Mouse (Mus musculus): Measurements from ENCODE around the gene Tns4.

The Tns4 gene

DNA sequence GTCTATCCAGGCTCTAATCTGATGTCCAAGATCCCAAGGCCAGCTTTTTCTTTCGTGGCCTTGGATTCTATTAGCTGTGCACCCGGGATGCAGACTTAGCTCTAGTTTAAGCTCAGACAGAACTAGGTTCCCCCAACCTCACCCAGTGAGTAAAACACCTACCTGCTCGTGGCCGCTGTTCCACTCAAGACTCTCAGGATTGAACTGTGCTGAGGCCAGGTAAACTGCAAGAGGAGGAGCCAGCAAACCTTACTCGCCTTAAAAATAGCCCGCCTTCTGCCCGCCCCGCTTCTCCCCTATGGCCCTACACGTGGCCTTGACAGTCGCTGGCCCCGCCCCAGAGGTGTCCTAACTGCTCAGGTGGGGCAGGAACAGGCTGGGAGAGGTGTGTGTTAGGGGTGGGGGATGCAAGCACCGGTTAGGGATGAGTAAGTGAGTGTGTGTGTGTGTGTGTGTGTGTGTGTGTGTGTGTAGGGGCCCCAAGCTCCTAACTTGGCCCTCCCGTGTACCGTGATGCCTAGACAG lies at the start of gene Tns4:
Gene Tns4 (minus strand): TSS at position 230 of the 525 bp plus-strand sequence.
- DNase-seq (ENCODE audit: low read depth): no peak

DNA sequence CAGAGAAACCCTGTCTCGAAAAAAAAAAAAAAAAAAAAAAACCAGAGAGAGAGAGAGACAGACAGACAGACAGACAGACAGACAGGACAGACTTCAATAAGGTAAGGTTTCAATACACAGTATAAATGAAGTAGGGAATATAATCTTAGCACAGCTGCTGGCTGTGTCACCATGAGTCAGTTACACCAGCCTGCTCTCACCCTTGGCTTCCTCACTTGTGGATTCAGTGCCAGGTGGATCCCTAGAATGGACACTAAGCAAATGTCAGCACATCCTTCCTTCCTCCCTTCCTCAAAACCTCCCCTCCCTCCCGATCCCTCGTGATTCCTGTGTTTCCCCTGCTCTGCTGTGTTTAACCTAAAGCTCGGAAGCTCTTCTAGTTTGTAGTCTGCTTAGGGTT lies 48.3 kb upstream of the Tns4 start:
- DNase-seq (ENCODE audit: low read depth): no peak

DNA sequence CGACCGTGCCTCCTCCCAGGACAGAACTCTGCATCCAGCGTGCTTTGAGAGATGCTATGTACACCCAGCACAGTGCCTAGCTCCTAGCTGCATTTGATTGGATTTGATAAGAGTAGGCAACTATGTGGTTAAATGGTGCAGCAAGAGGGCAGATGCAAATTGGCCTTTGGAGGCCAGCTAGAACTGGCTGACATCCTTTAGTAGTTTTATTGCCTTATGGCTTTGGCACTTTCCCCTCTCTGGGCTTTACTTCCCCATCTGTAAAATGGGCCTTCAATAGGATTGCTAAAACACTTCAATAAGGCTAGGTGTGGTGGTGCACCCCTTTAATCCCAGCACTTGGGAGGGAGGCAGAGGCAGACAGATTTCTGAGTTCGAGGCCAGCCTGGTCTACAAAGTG lies 47.9 kb upstream of the Tns4 start:
- no peak for DNase-seq (ENCODE audit: low read depth)

DNA sequence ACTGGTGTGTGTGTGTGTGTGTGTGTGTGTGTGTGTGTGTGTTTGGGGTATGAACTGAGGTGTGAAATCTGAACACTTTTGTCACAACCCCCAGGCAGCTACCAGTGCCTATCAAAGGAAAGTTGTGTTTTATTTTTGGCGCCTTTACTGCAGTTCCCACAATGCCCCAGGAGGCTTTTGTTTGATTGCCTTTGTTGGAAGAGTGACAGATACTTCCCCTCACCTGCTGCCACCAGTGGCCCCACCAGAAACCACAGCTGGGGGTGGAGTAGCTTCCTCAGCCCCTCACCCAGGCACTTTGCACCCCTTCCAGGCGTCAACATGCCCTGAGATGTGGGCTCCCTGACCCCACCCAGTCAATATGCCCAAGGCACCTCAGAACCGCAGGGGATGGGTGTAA lies 47.3 kb upstream of the Tns4 start:
- DNase-seq (ENCODE audit: low read depth): no peak

DNA sequence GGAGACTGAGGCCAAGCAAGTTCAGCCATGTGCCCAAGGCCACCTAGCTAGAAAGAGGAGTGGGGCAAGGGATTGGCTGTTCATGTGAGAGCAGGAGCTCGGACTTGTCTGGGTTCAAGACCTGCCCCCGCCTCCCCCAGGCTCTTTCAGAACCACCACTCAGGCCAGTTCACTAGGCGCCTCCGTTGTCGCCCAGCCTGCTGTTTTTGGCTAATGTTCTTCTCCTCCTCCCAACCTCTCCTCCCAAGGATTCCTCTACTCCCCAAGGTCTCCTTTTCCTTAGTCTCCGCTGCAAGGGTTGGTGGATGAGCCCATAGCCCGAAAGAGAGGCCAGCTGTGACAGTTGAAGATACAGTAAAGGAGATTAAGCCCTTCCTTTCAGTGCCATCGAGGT lies 45.9 kb upstream of the Tns4 start:
- no peak for DNase-seq (ENCODE audit: low read depth)

DNA sequence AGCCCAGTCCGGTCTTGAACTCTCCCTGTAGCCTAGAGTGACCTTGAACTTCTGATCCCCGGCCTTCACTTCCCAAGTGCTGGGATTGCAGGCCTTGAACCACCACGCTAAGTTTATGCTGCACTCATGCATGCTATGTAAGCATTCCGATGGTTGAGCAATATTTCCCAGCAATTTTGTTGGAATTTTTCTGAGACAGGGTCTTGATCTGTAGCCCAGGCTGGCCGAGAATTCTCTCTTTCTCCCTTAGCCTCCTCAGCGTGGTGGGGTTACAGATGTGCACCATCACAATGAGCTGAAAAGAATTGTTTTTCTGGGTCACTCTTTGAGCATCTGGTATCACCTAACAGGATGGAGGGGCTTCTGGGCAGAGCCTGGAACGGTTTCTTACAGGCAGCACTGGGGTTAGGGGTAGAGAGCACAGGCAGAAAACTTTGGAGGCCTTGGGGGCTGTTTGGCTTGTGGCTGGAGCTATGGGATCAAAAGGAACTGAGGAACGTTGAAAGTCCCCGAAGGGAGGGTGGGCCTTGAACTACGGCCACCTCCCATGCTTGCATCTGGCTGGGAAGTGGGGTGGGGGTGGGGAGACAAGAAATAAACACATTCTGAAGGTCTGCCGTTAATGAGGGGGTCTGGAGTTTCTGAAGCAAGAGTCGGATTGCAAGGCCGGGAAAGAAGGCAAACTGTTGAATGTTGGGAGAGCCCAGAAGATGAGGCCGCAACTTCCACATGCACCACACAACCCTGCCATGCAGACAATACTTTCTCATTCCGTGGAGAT lies 45.4 kb upstream of the Tns4 start:
- DNase-seq (ENCODE audit: low read depth): no peak

DNA sequence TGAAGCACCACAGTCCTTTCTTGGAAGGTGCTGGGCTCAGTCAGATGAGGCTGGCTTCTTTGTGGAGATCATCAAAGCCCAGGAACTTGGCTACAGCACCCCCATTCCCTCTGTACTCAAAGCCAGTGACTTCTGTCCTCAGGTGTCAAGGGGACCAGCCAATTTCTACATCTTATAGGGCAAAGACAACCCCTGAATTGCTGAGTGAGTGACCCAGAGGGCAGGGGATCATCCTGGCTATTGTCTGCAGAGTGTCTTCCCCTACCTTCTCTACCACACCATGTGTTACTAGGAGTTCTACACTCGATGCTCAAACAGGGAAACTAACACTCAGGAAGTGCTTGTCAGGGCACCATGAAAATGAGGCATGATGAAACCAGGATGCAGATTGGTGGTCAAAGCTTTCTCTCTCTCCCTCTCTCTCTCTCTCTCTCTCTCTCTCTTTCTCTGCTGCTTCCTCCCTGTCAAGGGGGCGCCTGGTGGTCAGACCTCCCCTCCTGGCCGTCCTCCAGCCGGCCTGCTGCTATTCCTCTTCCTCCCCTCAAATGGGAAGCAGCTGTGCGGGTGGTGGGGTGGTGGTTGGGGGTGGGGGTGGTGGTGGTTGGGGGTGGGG lies 44.3 kb upstream of the Tns4 start:
- DNase-seq (ENCODE audit: low read depth): no peak

DNA sequence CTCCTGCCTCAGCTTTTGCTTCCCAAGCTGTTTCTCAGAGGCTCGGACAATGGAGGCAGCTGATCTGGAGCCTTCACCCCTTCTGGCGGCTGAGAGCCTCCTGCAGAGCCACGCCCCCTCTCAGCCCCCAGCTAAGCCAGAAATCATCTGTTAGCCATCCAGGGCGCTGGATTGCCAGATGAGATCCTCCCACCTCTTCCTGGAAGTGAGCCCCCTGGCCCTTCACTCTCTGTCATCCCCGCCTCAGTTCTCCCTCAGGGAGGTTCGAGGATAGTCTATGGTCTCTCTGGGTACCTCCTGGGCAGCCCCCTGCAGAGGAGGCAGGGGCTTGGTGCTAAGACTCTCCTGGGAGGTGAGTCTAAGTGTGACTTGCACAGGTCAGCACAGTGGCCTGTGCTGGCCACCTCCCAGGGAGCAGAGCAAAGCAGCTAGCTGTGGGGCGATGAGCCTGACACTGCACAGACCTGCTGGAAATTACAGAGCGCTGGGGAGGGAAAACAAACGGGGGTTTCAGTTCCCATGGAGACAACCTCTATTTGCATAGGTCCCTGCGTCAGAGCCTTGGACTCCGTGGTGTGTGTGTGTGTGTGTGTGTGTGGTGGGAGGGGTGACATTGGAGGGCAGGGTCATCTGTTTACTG lies 43.1 kb upstream of the Tns4 start:
- DNase-seq (ENCODE audit: low read depth): peak; percentile 88

DNA sequence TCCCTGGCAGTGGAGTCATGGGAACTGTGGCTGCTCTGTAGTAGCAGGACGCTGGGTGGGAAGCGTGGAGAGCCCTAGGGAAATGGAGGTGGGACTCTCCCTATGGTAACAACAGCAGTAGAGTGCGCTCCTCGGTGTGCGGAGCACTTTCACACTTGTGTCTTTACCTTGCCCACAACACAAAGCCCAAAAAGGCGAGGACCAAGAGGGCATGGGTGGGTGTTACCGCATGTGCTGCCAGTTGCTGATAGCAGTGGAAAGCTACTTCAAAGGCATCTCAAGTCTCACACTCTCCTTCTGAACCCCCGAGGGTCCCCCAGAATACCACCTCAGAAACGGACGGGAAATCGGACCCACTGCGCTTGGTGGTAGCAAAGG lies 42.3 kb upstream of the Tns4 start:
- DNase-seq (ENCODE audit: low read depth): no peak

DNA sequence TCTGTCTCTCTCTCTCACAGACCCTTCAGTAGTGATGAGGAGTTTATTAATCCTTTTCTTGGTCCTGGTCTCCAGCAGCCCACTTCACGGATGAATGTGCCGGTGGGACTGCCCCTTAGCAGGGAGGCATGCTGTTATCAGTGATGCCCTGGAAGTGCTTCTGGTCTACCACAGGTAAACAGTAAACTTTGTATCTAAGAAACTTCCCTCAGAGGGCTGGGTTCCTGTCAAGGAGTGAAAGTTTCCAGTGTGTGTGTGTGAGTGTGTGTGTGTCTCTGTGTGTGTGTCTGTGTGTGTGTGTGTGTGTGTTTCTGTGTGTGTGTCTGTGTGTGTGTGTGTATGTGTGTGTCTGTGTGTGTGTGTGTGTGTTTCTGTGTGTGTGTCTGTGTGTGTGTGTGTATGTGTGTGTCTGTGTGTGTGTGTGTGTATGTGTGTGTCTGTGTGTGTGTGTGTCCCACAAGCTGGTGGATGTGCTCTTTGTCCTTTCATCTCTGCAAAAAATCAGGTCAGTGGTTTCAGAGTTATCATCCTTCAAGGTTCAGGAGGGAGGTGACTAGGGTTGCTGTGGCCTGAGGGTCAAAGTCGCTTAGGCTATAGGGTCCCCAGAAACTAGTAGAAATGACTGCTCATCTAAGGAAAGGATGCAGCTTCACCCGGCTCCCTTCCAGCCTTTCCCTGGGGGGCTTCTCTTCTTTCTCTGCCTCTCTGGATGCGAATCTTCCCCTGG lies 41.8 kb upstream of the Tns4 start:
- DNase-seq (ENCODE audit: low read depth): no peak

DNA sequence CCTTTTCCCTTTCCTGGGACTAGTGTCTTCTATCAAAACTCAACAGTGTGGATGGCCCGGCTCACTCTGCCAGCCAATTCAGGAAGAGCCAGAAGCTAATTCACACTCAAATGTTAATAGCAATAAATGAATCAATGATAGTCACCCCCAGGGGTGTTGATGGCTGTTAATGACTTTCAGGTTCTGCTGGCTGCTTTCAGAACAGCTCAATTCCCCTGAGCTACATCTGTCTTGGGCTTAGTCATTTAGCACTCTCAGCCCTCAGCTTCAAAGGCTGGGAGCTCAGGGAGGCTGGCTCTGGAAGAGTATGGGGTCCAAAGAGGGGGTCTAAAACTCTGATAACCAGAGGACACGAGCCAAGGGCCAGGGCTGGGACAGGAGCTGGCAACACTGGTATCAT lies 40.2 kb upstream of the Tns4 start:
- DNase-seq (ENCODE audit: low read depth): peak; percentile 79

DNA sequence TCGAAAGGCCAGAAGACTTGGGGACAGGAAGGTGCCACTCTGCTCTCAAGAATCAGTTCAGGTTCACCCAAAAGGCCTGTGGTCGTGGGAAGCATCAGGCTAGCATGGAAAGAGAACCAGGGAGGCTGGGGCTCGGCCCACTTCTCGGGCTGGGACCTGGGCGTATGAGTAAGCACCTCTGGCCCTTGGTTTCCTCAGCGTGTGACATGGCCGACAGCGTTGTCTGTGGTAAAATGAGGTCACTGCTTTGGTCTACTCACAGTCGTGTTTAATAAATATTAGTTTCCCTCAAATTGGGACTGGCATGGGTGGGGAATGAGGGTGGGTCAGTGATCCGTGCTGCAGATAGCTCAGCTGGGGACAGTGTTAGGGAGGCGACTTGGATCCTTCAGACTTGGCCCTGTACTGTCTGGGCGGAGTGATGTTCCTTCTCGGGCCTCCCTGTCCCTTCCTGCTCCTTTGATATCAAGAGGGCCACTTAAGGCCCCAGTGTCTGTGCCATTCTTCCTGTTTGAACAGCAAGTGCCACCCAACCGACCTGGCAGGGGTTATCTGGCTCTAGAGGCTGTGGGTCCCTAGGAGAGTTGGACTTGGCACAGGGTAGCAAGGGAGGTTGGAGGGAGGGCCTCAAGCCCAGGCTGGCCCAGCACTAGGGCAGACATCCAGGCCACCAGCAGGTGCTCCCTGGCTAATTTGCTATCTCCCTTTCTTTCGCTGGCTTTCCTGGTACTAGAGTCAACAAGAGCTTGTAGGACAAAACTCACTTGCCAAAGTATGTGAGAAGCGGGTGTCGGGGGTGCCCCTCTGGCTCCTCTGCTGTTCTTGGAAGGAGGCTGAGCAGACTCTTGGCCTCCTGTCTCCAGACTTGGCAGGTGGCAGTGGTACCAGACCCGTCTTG lies 38.9 kb upstream of the Tns4 start:
- no peak for DNase-seq (ENCODE audit: low read depth)

DNA sequence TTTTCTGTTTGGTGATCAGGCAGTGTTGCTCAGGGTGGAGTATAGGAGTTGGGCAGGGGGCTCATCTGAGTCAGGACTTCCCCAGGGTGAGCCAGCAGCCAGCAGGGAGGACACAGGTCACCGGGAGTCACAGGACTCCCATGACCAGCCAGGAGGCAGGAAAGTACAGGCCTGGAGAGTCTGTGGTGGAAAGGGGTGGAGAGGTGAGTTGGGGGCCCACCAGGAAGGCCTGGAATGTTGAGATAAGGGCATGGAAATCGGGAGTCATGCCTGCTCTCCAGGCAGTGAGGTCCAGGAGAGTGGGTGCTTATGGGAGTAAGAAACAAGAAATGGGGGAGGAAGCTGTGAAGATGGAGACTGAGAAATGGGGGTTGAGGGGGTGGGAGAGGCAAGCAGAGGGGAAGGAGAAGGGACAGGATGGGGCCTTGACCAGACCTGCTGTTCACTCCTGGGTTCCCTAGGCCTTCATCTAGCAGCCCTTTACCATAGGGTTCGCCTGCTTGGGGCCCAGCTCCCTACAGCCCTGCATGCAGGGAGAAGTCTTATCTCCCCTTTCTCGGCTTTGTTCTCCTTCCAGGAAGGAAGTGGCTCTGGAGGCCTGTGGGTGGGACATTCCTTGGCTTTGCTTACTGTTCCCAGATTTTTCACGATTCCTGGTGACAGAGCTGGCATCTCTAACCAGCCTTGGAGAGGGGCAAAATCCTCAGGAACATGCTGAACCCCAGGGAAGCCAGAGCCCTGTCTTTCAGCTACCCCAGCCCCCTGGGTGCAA lies 37.6 kb upstream of the Tns4 start:
- no peak for DNase-seq (ENCODE audit: low read depth)

DNA sequence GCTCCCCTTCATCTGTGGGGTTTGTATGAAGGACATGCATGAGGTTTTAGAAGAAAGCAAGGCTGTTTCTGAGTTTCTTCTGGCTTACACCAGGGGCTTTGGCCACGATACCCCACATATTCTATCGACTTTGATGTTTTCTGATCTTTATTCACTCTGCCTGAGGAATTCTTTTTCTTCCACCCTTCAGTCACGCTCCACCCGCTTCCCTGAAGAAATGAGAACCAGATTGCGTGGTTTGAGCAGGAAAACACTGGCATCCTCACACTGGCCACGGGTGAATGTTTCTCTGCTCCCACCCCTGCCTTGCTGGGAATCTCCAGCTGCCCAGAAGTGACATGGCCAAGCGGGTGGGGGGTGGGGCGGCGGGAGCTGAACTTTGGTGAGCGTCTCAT lies 35.5 kb upstream of the Tns4 start:
- DNase-seq (ENCODE audit: low read depth): peak; percentile 76

DNA sequence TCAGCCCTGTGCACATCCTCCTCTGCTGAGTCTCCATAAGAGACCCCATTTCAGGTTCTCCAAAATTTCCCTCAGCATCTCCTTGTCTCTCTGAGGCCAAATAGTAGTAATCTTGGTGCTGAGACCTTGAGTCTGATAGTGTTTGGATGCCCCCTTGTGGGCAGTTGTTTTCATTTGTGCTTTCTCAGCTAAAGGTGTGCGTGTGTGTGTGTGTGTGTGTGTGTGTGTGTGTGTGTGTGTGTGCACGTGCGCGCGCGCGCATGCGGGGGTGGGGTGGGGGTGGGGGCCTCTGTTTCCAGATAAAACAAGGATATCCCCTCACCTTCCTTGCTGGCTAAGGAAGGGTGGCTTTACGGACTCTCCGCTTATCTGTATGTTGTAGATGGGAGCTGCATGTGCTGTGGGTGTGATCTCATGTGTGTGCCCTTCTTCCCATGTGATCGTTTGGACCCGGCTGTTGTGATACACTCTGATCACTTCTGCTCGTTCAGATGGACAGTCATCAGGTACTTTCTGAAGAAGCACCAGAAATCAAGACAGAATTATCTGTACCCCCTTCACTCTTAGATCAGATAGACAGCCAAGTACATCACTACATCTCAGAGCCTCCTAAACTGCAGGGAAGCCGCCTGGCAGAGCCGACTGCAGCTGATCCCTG lies 35.0 kb upstream of the Tns4 start:
- peak; percentile 91 for DNase-seq (ENCODE audit: low read depth)

DNA sequence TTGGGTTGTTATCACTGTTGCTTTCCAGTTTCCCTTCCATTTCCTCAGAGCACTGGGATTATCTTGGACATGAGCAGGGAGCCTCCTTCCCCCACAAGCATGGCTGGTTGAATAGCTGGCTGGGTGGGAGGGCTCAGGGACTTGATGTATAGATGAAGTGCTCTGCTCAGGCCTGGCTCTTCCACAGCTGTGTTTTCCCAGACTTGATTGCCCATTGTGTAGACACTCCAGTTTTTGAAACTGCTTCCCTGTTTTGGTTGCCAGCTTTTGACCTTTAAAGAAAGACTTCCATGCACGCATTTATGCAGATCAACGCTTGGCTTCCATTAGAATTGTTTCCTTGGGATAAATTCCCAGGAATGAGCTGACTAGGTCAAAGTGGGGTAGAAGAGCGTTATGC lies 33.6 kb upstream of the Tns4 start:
- DNase-seq (ENCODE audit: low read depth): no peak

DNA sequence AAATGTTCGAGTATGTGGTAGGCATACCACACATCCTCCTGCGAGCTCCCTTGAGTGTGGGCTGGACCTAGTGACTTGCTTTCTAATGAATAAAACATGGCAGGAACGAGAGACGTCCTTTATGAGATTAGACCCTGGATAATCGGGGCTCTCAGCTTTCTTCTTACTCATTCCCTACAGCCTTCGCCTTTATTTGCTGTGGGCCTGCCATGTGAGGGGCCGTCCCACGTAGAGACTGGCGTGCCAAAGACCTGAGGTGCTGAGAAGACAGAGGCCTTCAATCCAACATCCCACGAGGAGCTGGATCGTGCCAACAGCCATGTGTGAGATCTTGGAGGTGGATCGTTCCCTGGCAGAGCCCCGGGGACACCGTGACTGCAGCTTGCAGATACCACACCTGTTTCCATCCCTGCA lies 32.1 kb upstream of the Tns4 start:
- DNase-seq (ENCODE audit: low read depth): no peak

DNA sequence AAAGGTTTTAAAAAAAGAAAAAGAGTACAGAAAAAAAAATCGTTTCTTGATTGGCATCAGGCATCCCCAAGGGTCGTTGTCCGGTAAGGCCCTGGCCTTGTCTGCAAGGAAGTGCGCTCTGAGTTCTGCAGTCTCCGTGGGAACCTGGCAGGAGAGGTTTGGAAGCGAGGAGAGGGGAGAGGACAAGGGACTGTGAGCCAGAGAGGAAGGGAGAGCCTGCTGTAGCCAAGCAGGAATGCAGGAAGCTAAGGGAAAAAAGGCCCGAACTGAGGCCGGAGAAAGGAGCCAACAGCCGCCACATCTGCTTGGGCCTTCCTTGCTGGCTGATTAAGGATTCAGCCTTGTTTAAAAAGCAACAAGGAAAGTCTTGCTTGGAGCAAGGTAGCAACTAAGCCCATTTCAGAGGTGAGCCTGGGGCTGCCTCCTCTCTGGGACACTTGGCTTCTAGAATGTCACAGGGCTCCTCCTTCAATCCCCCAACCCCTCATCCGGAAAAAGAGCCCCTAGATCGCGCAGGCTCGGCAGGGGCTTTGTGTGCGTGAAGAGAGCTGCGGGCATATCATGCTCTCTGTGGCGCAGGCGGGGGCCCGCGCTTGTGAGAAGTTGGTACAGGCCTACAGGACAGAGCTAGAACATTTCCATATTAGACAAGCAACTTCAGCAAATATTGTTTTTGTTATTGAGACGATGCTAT lies 31.6 kb upstream of the Tns4 start:
- DNase-seq (ENCODE audit: low read depth): no peak

DNA sequence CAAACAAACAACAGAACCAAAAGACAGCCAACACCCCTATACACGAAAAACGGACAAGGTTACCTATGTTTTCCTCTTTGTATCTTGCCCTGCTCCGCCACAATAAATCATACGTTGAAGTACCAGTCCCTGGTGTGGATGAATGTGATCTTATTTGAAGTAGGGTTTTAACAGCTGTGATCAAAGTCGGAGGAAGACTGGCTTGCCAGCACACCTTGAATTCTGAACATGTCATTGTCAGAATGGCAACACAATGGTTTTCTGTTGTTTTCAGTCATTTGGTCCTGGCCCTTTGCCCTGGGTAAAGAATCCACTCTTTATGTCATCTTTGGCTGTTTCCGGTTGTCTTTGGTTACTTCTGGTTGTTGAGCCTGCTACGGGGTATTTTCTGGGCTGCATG lies 29.9 kb upstream of the Tns4 start:
- DNase-seq (ENCODE audit: low read depth): no peak

DNA sequence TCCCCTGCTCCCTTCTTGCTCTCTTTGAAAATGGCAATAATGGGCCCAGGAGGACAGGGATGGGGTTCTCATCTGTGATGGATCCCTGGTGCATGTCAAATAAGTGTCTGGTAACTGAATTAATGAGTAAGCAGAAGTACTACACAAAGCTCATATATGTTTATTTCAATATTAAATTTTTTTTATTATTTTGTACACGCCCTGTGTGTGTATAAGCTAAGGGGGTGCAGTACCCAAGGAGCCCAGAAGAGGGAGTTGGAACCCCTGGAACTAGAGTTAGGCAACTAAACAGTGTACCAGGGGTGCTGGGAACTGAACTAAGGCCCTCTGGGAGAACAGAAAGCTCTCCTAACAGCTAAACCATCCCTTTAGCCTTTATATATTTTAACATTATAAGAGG lies 29.3 kb upstream of the Tns4 start:
- no peak for DNase-seq (ENCODE audit: low read depth)
